Mouse (Mus musculus) cerebellum, adult 2 months (tissue): ENCODE measurements around the gene Fam163a. TPM values are rescaled to one million over a fixed set of nuclear protein-coding genes. Genes with fewer than 3 reads are reported as not detected.

ENCODE experiments used
- DNase-seq, 2 experiments: peaks; one replicate each; pipeline ENCODE4 v3.0.0; 2021
- H3K27ac ChIP-seq: fragments of 200-500 bp; 2 replicates; pipeline ENCODE4 v1.5.1; 2012; ENCODE audit warnings: low read length, control low read depth, inconsistent platforms; ENCODE audit not compliant: insufficient read depth
- H3K27me3 ChIP-seq: fragments of 200-500 bp; 2 replicates; pipeline ENCODE4 v1.6.1; 2012; ENCODE audit warnings: inconsistent platforms, mild to moderate bottlenecking, low read length, moderate library complexity; ENCODE audit not compliant: control insufficient read depth, insufficient read depth
- H3K4me1 ChIP-seq: fragments of 200-500 bp; 2 replicates; pipeline ENCODE4 v1.6.1; 2011; ENCODE audit warnings: low read length; ENCODE audit not compliant: control insufficient read depth, insufficient read depth
- H3K4me3 ChIP-seq: fragments of 200-500 bp; replicated peaks from 2 replicates; pipeline ENCODE3; 2011; ENCODE audit warnings: mild to moderate bottlenecking, low read depth, low read length, control low read depth; ENCODE audit not compliant: insufficient read depth
- CTCF ChIP-seq: fragments of 200-500 bp; IDR thresholded peaks from 2 replicates; pipeline ENCODE4 v1.5.1; 2011; ENCODE audit warnings: low read depth, mild to moderate bottlenecking, control low read depth, low read length, moderate library complexity, borderline replicate concordance; ENCODE audit not compliant: insufficient read depth
- POLR2A ChIP-seq: fragments of 200-500 bp; IDR thresholded peaks from 2 replicates; pipeline ENCODE4 v1.6.1; 2011; ENCODE audit warnings: low read length, control low read depth, borderline replicate concordance; ENCODE audit not compliant: insufficient read depth
- WGBS: fragments of 180-500 bp; shearing (Covaris S2); methylation state at CpG from one replicate; pipeline ENCODE4 v1.1.7; 2018; 5-methylcytosine and 5-hydroxymethylcytosine counted together
- polyA plus RNA-seq: library from polyadenylated mRNA; depleted of rRNA; stranded (reverse); fragments of >200 nt; gene quantifications from 2 replicates; pipeline ENCODE4 v1.2.3, GENCODE M21; 2012

Gene Fam163a
- polyA plus RNA-seq, 1 experiment, result 3.4 TPM

DNA sequence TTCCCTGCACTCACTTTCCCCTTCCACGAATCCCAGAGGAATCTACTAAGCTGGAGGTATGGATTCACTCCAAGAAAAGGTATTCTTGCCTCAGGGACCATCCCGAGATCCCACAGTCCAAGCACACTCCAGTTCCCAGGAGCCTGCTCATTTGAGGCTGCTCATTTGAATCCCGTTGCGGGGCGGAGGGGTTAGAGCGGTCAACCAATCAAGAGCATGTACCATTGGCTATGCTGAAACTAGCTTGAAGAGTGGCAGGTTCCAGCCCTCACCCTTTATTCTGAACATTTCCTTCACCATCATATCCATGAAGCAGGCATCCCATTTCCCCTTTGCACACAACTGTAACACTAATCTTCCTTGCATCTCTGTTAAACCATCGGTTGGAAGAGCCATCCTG lies 92.7 kb downstream of the Fam163a start:
- Histone ChIP-seq H3K4me3 (no peak overlapping the region), H3K27ac (no peak overlapping the region), H3K27me3 (peaks cover 1% of the 10 kb centered on the region; the same call in 1 of the 2 replicates), H3K4me1 (no peaks in the 10 kb centered on the region)
- DNase-seq, result no peak
- 63% methylated on average over 7 of the region's 7 CpGs for WGBS
- no peak for TF ChIP-seq POLR2A
- no peak for TF ChIP-seq CTCF

GRCm38 (mm10) chr1:156111728-156112127 lies 93.1 kb downstream of the Fam163a start:
- Histone ChIP-seq H3K27me3 (peaks cover 1% of the 10 kb centered on the region; the same call in 1 of the 2 replicates), H3K27ac (no peak overlapping the region), H3K4me3 (no peak overlapping the region), H3K4me1 (no peaks in the 10 kb centered on the region)
- TF ChIP-seq POLR2A, result no peak
- TF ChIP-seq CTCF, result no peak
- DNase-seq, result no peak
- 35% methylated on average over 12 of the region's 12 CpGs for WGBS

DNA sequence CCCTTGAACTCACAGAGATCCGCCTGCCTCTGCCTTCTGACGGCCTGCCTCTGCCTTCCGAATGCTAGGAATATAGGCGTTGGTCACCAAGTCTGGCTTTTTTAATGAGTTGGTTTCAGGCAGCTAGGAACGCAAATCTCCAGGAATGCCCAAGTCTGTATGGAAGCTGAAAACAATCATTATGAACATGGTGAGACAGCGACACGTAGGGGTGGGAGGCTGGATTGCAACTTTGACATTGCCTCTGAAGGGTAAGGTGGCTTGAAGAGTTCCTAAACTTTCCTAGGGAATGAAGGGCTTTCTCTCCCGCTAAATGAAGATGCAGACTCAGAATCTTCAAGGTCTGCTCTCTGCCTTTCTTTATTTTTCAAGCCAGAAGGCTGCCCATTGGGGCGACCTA lies 93.7 kb downstream of the Fam163a start:
- Histone ChIP-seq H3K27ac (no peak overlapping the region), H3K4me3 (no peak overlapping the region), H3K27me3 (peaks cover 1% of the 10 kb centered on the region; the same call in 1 of the 2 replicates), H3K4me1 (no peaks in the 10 kb centered on the region)
- TF ChIP-seq CTCF (0 out of 2 replicates have a peak, but pooled peaks have one; percentile 4), POLR2A (no peak)
- no peak for DNase-seq
- 77% methylated on average over 9 of the region's 9 CpGs for WGBS

GRCm38 (mm10) chr1:156108400-156108799 lies 96.4 kb downstream of the Fam163a start:
- DNase-seq, result no peak
- no peak overlapping the region for H3K27ac ChIP-seq
- TF ChIP-seq CTCF (no peak), POLR2A (no peak)
- H3K4me1 ChIP-seq, result no peaks in the 10 kb centered on the region
- peaks cover 1% of the 10 kb centered on the region; the same call in 1 of the 2 replicates for H3K27me3 ChIP-seq
- 63% methylated on average over 10 of the region's 10 CpGs for WGBS
- no peak overlapping the region for H3K4me3 ChIP-seq

GRCm38 (mm10) chr1:156107424-156107823 lies 97.4 kb downstream of the Fam163a start:
- TF ChIP-seq CTCF, result no peak
- TF ChIP-seq POLR2A, result no peak
- WGBS, result 81% methylated on average over 2 of the region's 2 CpGs
- H3K27ac ChIP-seq, result no peak overlapping the region
- H3K4me1 ChIP-seq, result no peaks in the 10 kb centered on the region
- peaks cover 1% of the 10 kb centered on the region; the same call in 1 of the 2 replicates for H3K27me3 ChIP-seq
- DNase-seq, result no peak
- H3K4me3 ChIP-seq, result no peak overlapping the region

- no peaks in the 10 kb centered on the region for H3K4me1 ChIP-seq
- TF ChIP-seq CTCF, result no peak
- no peak for TF ChIP-seq POLR2A
- WGBS, result 49% methylated on average over 2 of the region's 2 CpGs
- no peak overlapping the region for H3K27ac ChIP-seq
- H3K27me3 ChIP-seq, result no peaks in the 10 kb centered on the region; the same call in 1 of the 2 replicates
- DNase-seq, result no peak
- H3K4me3 ChIP-seq, result no peak overlapping the region
Observed at GRCm38 (mm10) chr1:156105381-156105780, 99.4 kb downstream of the Fam163a start.

GRCm38 (mm10) chr1:156103763-156104162 lies 101.1 kb downstream of the Fam163a start:
- WGBS, result 91% methylated on average over 2 of the region's 2 CpGs
- no peaks in the 10 kb centered on the region for H3K4me1 ChIP-seq
- DNase-seq, result no peak
- H3K27me3 ChIP-seq, result no peaks in the 10 kb centered on the region; the same call in 1 of the 2 replicates
- TF ChIP-seq CTCF (no peak), POLR2A (no peak)
- H3K27ac ChIP-seq, result no peak overlapping the region
- no peak overlapping the region for H3K4me3 ChIP-seq

- no peaks in the 10 kb centered on the region for H3K4me1 ChIP-seq
- H3K27me3 ChIP-seq, result no peaks in the 10 kb centered on the region; the same call in 1 of the 2 replicates
- no peak for DNase-seq
- TF ChIP-seq POLR2A (no peak), CTCF (no peak)
- H3K4me3 ChIP-seq, result no peak overlapping the region
- WGBS, result 86% methylated on average over 4 of the region's 4 CpGs
- no peak overlapping the region for H3K27ac ChIP-seq
Observed at GRCm38 (mm10) chr1:156091811-156092210, 113.0 kb downstream of the Fam163a start.
